In genomic region chr17:71250819-71251600, GRCm38 (mm10) we compare ENCODE assay signal across 8 mouse cellular contexts.
DNase-seq lines count a peak whose midpoint lies in the region; ATAC-seq lines count a peak whose summit lies in the region.

No protein-coding gene starts in this region.

- 84% methylated on average over 16 of the region's 16 CpGs for WGBS in hindbrain, embryonic 16.5 days
- WGBS in hindbrain, embryonic 11.5 days = 90% methylated on average over 16 of the region's 16 CpGs
- WGBS in heart, embryonic 16.5 days = 48% methylated on average over 16 of the region's 16 CpGs
- 77% methylated on average over 16 of the region's 16 CpGs for WGBS in limb, embryonic 11.5 days
- 79% methylated on average over 16 of the region's 16 CpGs for WGBS in stomach, embryonic 14.5 days
- WGBS in forebrain, embryonic 16.5 days = 84% methylated on average over 16 of the region's 16 CpGs

- DNase-seq in hindbrain, embryonic 11.5 days (ENCODE audit: low spot score) = no peak
- DNase-seq in adrenal gland, postnatal 36 days = peak; percentile 77 to 82
- DNase-seq in limb, embryonic 11.5 days (ENCODE audit: low spot score) = peak; percentile 38
- DNase-seq in cerebellum, adult 18-20 months = no peak

- no peaks in the 10 kb centered on the region for H3K27me3 ChIP-seq in hindbrain, embryonic 16.5 days (replicated peaks; ENCODE audit: control insufficient read depth, insufficient read depth, low read length)
- H3K27me3 ChIP-seq in hindbrain, embryonic 11.5 days (ENCODE audit: control insufficient read depth, insufficient read depth, low read length) = no peaks in the 10 kb centered on the region
- H3K27me3 ChIP-seq in heart, embryonic 16.5 days (ENCODE audit: control insufficient read depth, insufficient read depth, low read length) = no peaks in the 10 kb centered on the region
- H3K27me3 ChIP-seq in limb, embryonic 11.5 days (ENCODE audit: control insufficient read depth, insufficient read depth, low read length) = no peaks in the 10 kb centered on the region
- no peaks in the 10 kb centered on the region for H3K27me3 ChIP-seq in stomach, embryonic 14.5 days (ENCODE audit: control insufficient read depth, insufficient read depth, low read length)
- H3K27me3 ChIP-seq in forebrain, embryonic 16.5 days (replicated peaks; ENCODE audit: control insufficient read depth, insufficient read depth, low read length) = no peaks in the 10 kb centered on the region

- H3K27ac ChIP-seq in hindbrain, embryonic 16.5 days (ENCODE audit: low read depth, low read length) = no peak overlapping the region
- H3K27ac ChIP-seq in hindbrain, embryonic 11.5 days (ENCODE audit: low read depth, low read length) = no peak overlapping the region
- peak overlapping the region; percentile 82 for H3K27ac ChIP-seq in heart, embryonic 16.5 days (ENCODE audit: low read length)
- peak overlapping the region; percentile 65 for H3K27ac ChIP-seq in limb, embryonic 11.5 days (replicated peaks; ENCODE audit: low read depth, low read length)
- no peak overlapping the region for H3K27ac ChIP-seq in stomach, embryonic 14.5 days (ENCODE audit: low read length)
- no peak overlapping the region for H3K27ac ChIP-seq in forebrain, embryonic 16.5 days (ENCODE audit: low read length)

- no peak overlapping the region for H3K4me2 ChIP-seq in hindbrain, embryonic 16.5 days (ENCODE audit: low read length)
- no peak overlapping the region for H3K4me2 ChIP-seq in hindbrain, embryonic 11.5 days (replicated peaks; ENCODE audit: low read depth, low read length)
- H3K4me2 ChIP-seq in heart, embryonic 16.5 days (ENCODE audit: low read depth, low read length) = no peak overlapping the region
- no peak overlapping the region for H3K4me2 ChIP-seq in limb, embryonic 11.5 days (ENCODE audit: low read depth, severe bottlenecking)
- no peak overlapping the region for H3K4me2 ChIP-seq in stomach, embryonic 14.5 days (replicated peaks; ENCODE audit: low read depth, low read length)
- no peak overlapping the region for H3K4me2 ChIP-seq in forebrain, embryonic 16.5 days (ENCODE audit: low read length)

- ATAC-seq in hindbrain, embryonic 16.5 days = peak; percentile 13; the same call in 1 of the 2 replicates
- no peak for ATAC-seq in hindbrain, embryonic 11.5 days (ENCODE audit: low FRiP score)
- ATAC-seq in heart, embryonic 16.5 days (replicated peaks; ENCODE audit: extremely low read depth, insufficient read depth, low FRiP score) = peak; percentile 20
- ATAC-seq in limb, embryonic 11.5 days (ENCODE audit: insufficient number of reproducible peaks, low FRiP score, low TSS enrichment, low read depth) = no peak
- ATAC-seq in stomach, embryonic 14.5 days (ENCODE audit: insufficient number of reproducible peaks, insufficient read depth, low FRiP score, low read depth) = peak; percentile 29; the same call in 1 of the 2 replicates
- ATAC-seq in forebrain, embryonic 16.5 days = no peak

- peaks cover 9% of the 10 kb centered on the region for H3K36me3 ChIP-seq in hindbrain, embryonic 16.5 days (ENCODE audit: control insufficient read depth, insufficient read depth, low read length)
- no peaks in the 10 kb centered on the region for H3K36me3 ChIP-seq in hindbrain, embryonic 11.5 days (ENCODE audit: control insufficient read depth, insufficient read depth, low read length)
- peaks cover 5% of the 10 kb centered on the region; the same call in 1 of the 2 replicates for H3K36me3 ChIP-seq in heart, embryonic 16.5 days (ENCODE audit: control insufficient read depth, insufficient read depth)
- peaks cover 11% of the 10 kb centered on the region for H3K36me3 ChIP-seq in limb, embryonic 11.5 days (ENCODE audit: control insufficient read depth, insufficient read depth, low read length)
- H3K36me3 ChIP-seq in stomach, embryonic 14.5 days (ENCODE audit: control insufficient read depth, insufficient read depth, low read length) = peaks cover 22% of the 10 kb centered on the region
- H3K36me3 ChIP-seq in forebrain, embryonic 16.5 days (ENCODE audit: control insufficient read depth, insufficient read depth) = peaks cover 13% of the 10 kb centered on the region

- no peaks in the 10 kb centered on the region for H3K9me3 ChIP-seq in hindbrain, embryonic 16.5 days (ENCODE audit: control insufficient read depth, low read length)
- H3K9me3 ChIP-seq in hindbrain, embryonic 11.5 days (ENCODE audit: control insufficient read depth, low read length) = no peaks in the 10 kb centered on the region
- H3K9me3 ChIP-seq in heart, embryonic 16.5 days (replicated peaks; ENCODE audit: control insufficient read depth, low read length) = no peaks in the 10 kb centered on the region
- H3K9me3 ChIP-seq in limb, embryonic 11.5 days (ENCODE audit: control insufficient read depth, low read length) = no peaks in the 10 kb centered on the region
- H3K9me3 ChIP-seq in stomach, embryonic 14.5 days (ENCODE audit: control insufficient read depth, low read depth, low read length) = no peaks in the 10 kb centered on the region
- H3K9me3 ChIP-seq in forebrain, embryonic 16.5 days (ENCODE audit: control insufficient read depth, low read length) = no peaks in the 10 kb centered on the region

- H3K4me3 ChIP-seq in hindbrain, embryonic 16.5 days (ENCODE audit: low read length) = no peak overlapping the region
- H3K4me3 ChIP-seq in hindbrain, embryonic 11.5 days (ENCODE audit: low read depth, low read length) = no peak overlapping the region
- no peak overlapping the region for H3K4me3 ChIP-seq in heart, embryonic 16.5 days (ENCODE audit: low read length)
- no peak overlapping the region for H3K4me3 ChIP-seq in limb, embryonic 11.5 days (ENCODE audit: low read depth, low read length)
- H3K4me3 ChIP-seq in stomach, embryonic 14.5 days (ENCODE audit: low read depth, low read length) = no peak overlapping the region
- no peak overlapping the region for H3K4me3 ChIP-seq in forebrain, embryonic 16.5 days (replicated peaks; ENCODE audit: low read length)

- no peak overlapping the region for H3K9ac ChIP-seq in hindbrain, embryonic 16.5 days (ENCODE audit: low read depth, low read length)
- H3K9ac ChIP-seq in hindbrain, embryonic 11.5 days (ENCODE audit: low read depth, low read length) = no peak overlapping the region
- H3K9ac ChIP-seq in heart, embryonic 16.5 days (ENCODE audit: low read length) = no peak overlapping the region
- H3K9ac ChIP-seq in limb, embryonic 11.5 days (ENCODE audit: low read length) = 0 out of 2 replicates have a peak overlapping the region, but pooled peaks have one; percentile 14
- H3K9ac ChIP-seq in stomach, embryonic 14.5 days (replicated peaks; ENCODE audit: low read depth, low read length) = no peak overlapping the region
- H3K9ac ChIP-seq in forebrain, embryonic 16.5 days (replicated peaks; ENCODE audit: low read depth, low read length) = no peak overlapping the region

- H3K4me1 ChIP-seq in hindbrain, embryonic 16.5 days (ENCODE audit: control insufficient read depth, insufficient read depth, low read depth, low read length) = peaks cover 6% of the 10 kb centered on the region
- H3K4me1 ChIP-seq in hindbrain, embryonic 11.5 days (replicated peaks; ENCODE audit: control insufficient read depth, insufficient read depth, low read length) = no peaks in the 10 kb centered on the region
- H3K4me1 ChIP-seq in heart, embryonic 16.5 days (ENCODE audit: control insufficient read depth, insufficient read depth, low read length) = peaks cover 61% of the 10 kb centered on the region
- peaks cover 40% of the 10 kb centered on the region for H3K4me1 ChIP-seq in limb, embryonic 11.5 days (ENCODE audit: control insufficient read depth, insufficient read depth, low read length)
- 0 out of 2 replicates have a peak, but pooled peaks cover 3% of the 10 kb centered on the region for H3K4me1 ChIP-seq in stomach, embryonic 14.5 days (ENCODE audit: control insufficient read depth, insufficient read depth, low read length)
- no peaks in the 10 kb centered on the region for H3K4me1 ChIP-seq in forebrain, embryonic 16.5 days (replicated peaks; ENCODE audit: control insufficient read depth, insufficient read depth, low read length)

Comparison
In these comparisons a context has a peak if more than half of its experiments do, and no peak if none do; other contexts are left out.
1. ATAC-seq: peak in hindbrain, embryonic 16.5 days (single experiment), heart, embryonic 16.5 days (single experiment) and stomach, embryonic 14.5 days (single experiment); none in hindbrain, embryonic 11.5 days (single experiment), limb, embryonic 11.5 days (single experiment) and forebrain, embryonic 16.5 days (single experiment).
2. H3K27ac ChIP-seq: peak in heart, embryonic 16.5 days (single experiment) and limb, embryonic 11.5 days (single experiment); none in hindbrain, embryonic 16.5 days (single experiment), hindbrain, embryonic 11.5 days (single experiment), stomach, embryonic 14.5 days (single experiment) and forebrain, embryonic 16.5 days (single experiment).
3. DNase-seq: peak in adrenal gland, postnatal 36 days (2 of 2) and limb, embryonic 11.5 days (single experiment); none in hindbrain, embryonic 11.5 days (single experiment) and cerebellum, adult 18-20 months (0 of 2).